Mouse (Mus musculus): Measurements from ENCODE around the gene Trappc6a. TPM values are rescaled to one million over a fixed set of nuclear protein-coding genes. Genes with fewer than 3 reads are reported as not detected.

Trappc6a gene
- polyA plus RNA-seq (2015; fragmentation: Nextera tagmentation; extraction: Ambion mirVana) = 89.5 and 101 TPM in 2 replicates

- H3K9me3 ChIP-seq (replicated peaks) = no peaks in the 10 kb centered on the region
- H3K4me2 ChIP-seq (replicated peaks) = peak within 1 kb of the TSS; percentile 98
- under 1% methylated on average over 56 of the region's 56 CpGs for WGBS
- H3K4me3 ChIP-seq (replicated peaks) = peak within 1 kb of the TSS; percentile 88
- H3K36me3 ChIP-seq = no peaks in the 10 kb centered on the region
- H3K4me1 ChIP-seq = peaks cover 22% of the 10 kb centered on the region
- ATAC-seq (ENCODE audit: insufficient number of reproducible peaks, low FRiP score, low TSS enrichment, low read depth) = peak; percentile 91
- no peaks in the 10 kb centered on the region for H3K27me3 ChIP-seq
- H3K27ac ChIP-seq (replicated peaks) = peak within 1 kb of the TSS; percentile 85
- H3K9ac ChIP-seq = peak within 1 kb of the TSS; percentile 75
Measured at GRCm38 (mm10) chr7:19508150-19508923, at the start of gene Trappc6a, which contains the start of gene Bloc1s3. Trappc6a (plus strand) TSS chr7:19508395. Bloc1s3 (minus strand) TSS chr7:19508367.

- Histone ChIP-seq H3K36me3 (peaks cover 14% of the 10 kb centered on the region), H3K27ac (replicated peaks) (peak within 1 kb of the TSS; percentile 80), H3K4me3 (replicated peaks) (peak within 1 kb of the TSS; percentile 85), H3K4me2 (replicated peaks) (peak within 1 kb of the TSS; percentile 93), H3K9ac (peak within 1 kb of the TSS; percentile 89), H3K9me3 (replicated peaks) (no peaks in the 10 kb centered on the region), H3K27me3 (no peaks in the 10 kb centered on the region), H3K4me1 (peaks cover 33% of the 10 kb centered on the region)
- WGBS = under 1% methylated on average over 22 of the region's 42 CpGs
- peak; percentile 87 for ATAC-seq (ENCODE audit: insufficient number of reproducible peaks, low FRiP score, low TSS enrichment, low read depth)
Measured at GRCm38 (mm10) chr7:19458591-19459111, 49.5 kb upstream of the Trappc6a start, which contains the start of gene Mark4. Mark4 (minus strand) TSS chr7:19458821.

GRCm38 (mm10) chr7:19459144-19459870 lies 48.9 kb upstream of the Trappc6a start:
- H3K9me3 ChIP-seq (replicated peaks) = no peaks in the 10 kb centered on the region
- peaks cover 9% of the 10 kb centered on the region for H3K36me3 ChIP-seq
- peak overlapping the region; percentile 93 for H3K4me2 ChIP-seq (replicated peaks)
- ATAC-seq (ENCODE audit: insufficient number of reproducible peaks, low FRiP score, low TSS enrichment, low read depth) = no peak
- peak overlapping the region; percentile 80 for H3K27ac ChIP-seq (replicated peaks)
- H3K9ac ChIP-seq = peak overlapping the region; percentile 26; the same call in 1 of the 2 replicates
- H3K4me1 ChIP-seq = peaks cover 36% of the 10 kb centered on the region
- 10% methylated on average over 6 of the region's 6 CpGs for WGBS
- peak overlapping the region; percentile 85 for H3K4me3 ChIP-seq (replicated peaks)
- no peaks in the 10 kb centered on the region for H3K27me3 ChIP-seq

GRCm38 (mm10) chr7:19460500-19460899 lies 47.7 kb upstream of the Trappc6a start:
- no peak overlapping the region for H3K27ac ChIP-seq (replicated peaks)
- H3K9ac ChIP-seq = no peak overlapping the region
- peaks cover 46% of the 10 kb centered on the region for H3K4me1 ChIP-seq
- no peaks in the 10 kb centered on the region for H3K9me3 ChIP-seq (replicated peaks)
- no peaks in the 10 kb centered on the region for H3K27me3 ChIP-seq
- ATAC-seq (ENCODE audit: insufficient number of reproducible peaks, low FRiP score, low TSS enrichment, low read depth) = no peak
- no peak overlapping the region for H3K4me3 ChIP-seq (replicated peaks)
- no peak overlapping the region for H3K4me2 ChIP-seq (replicated peaks)
- peaks cover 6% of the 10 kb centered on the region for H3K36me3 ChIP-seq
- WGBS = 59% methylated on average over 1 of the region's 1 CpGs

- H3K9me3 ChIP-seq (replicated peaks) = no peaks in the 10 kb centered on the region
- H3K4me2 ChIP-seq (replicated peaks) = 0 out of 2 replicates have a peak overlapping the region, but pooled peaks have one; percentile 24
- H3K27me3 ChIP-seq = 0 out of 2 replicates have a peak, but pooled peaks cover 4% of the 10 kb centered on the region
- H3K27ac ChIP-seq (replicated peaks) = no peak overlapping the region
- no peak overlapping the region for H3K9ac ChIP-seq
- no peak for ATAC-seq (ENCODE audit: insufficient number of reproducible peaks, low FRiP score, low TSS enrichment, low read depth)
- H3K36me3 ChIP-seq = no peaks in the 10 kb centered on the region
- WGBS = 8% methylated on average over 6 of the region's 6 CpGs
- peaks cover 38% of the 10 kb centered on the region for H3K4me1 ChIP-seq
- H3K4me3 ChIP-seq (replicated peaks) = no peak overlapping the region
Measured at GRCm38 (mm10) chr7:19461488-19461887, 46.7 kb upstream of the Trappc6a start.

GRCm38 (mm10) chr7:19462443-19462842 lies 45.8 kb upstream of the Trappc6a start:
- H3K27me3 ChIP-seq = 0 out of 2 replicates have a peak, but pooled peaks cover 12% of the 10 kb centered on the region
- H3K4me3 ChIP-seq (replicated peaks) = no peak overlapping the region
- no peak for ATAC-seq (ENCODE audit: insufficient number of reproducible peaks, low FRiP score, low TSS enrichment, low read depth)
- 67% methylated on average over 4 of the region's 4 CpGs for WGBS
- no peaks in the 10 kb centered on the region for H3K9me3 ChIP-seq (replicated peaks)
- H3K36me3 ChIP-seq = no peaks in the 10 kb centered on the region
- H3K4me1 ChIP-seq = peaks cover 28% of the 10 kb centered on the region
- no peak overlapping the region for H3K9ac ChIP-seq
- no peak overlapping the region for H3K4me2 ChIP-seq (replicated peaks)
- no peak overlapping the region for H3K27ac ChIP-seq (replicated peaks)

GRCm38 (mm10) chr7:19462884-19463381 lies 45.3 kb upstream of the Trappc6a start, which contains the start of gene Exoc3l2:
Exoc3l2 (plus strand) TSS chr7:19463331.
- no peak within 1 kb of the TSS; the same call in 1 of the 2 replicates for H3K4me2 ChIP-seq (replicated peaks)
- H3K4me3 ChIP-seq (replicated peaks) = 0 out of 2 replicates have a peak within 1 kb of the TSS, but pooled peaks have one; percentile 10
- H3K9me3 ChIP-seq (replicated peaks) = no peaks in the 10 kb centered on the region
- 0 out of 2 replicates have a peak, but pooled peaks cover 12% of the 10 kb centered on the region for H3K27me3 ChIP-seq
- no peaks in the 10 kb centered on the region for H3K36me3 ChIP-seq
- H3K9ac ChIP-seq = no peak within 1 kb of the TSS
- H3K4me1 ChIP-seq = peaks cover 25% of the 10 kb centered on the region
- 46% methylated on average over 6 of the region's 6 CpGs for WGBS
- peak within 1 kb of the TSS; percentile 65 for H3K27ac ChIP-seq (replicated peaks)
- no peak for ATAC-seq (ENCODE audit: insufficient number of reproducible peaks, low FRiP score, low TSS enrichment, low read depth)

- Histone ChIP-seq H3K4me1 (peaks cover 25% of the 10 kb centered on the region), H3K36me3 (no peaks in the 10 kb centered on the region), H3K9me3 (replicated peaks) (no peaks in the 10 kb centered on the region), H3K27me3 (peaks cover 24% of the 10 kb centered on the region), H3K4me2 (replicated peaks) (peak overlapping the region; percentile 35), H3K27ac (replicated peaks) (peak overlapping the region; percentile 65), H3K9ac (no peak overlapping the region), H3K4me3 (replicated peaks) (peak overlapping the region; percentile 6; the same call in 1 of the 2 replicates)
- WGBS = 6% methylated on average over 22 of the region's 22 CpGs
- no peak; the same call in 1 of the 2 replicates for ATAC-seq (ENCODE audit: insufficient number of reproducible peaks, low FRiP score, low TSS enrichment, low read depth)
Measured at GRCm38 (mm10) chr7:19464367-19465307, 43.6 kb upstream of the Trappc6a start.

GRCm38 (mm10) chr7:19466602-19467145 lies 41.5 kb upstream of the Trappc6a start:
- ATAC-seq (ENCODE audit: insufficient number of reproducible peaks, low FRiP score, low TSS enrichment, low read depth) = no peak
- 54% methylated on average over 5 of the region's 5 CpGs for WGBS
- Histone ChIP-seq H3K9me3 (replicated peaks) (no peaks in the 10 kb centered on the region), H3K27me3 (peaks cover 42% of the 10 kb centered on the region), H3K4me2 (replicated peaks) (no peak overlapping the region), H3K27ac (replicated peaks) (no peak overlapping the region), H3K9ac (no peak overlapping the region), H3K36me3 (no peaks in the 10 kb centered on the region), H3K4me1 (peaks cover 26% of the 10 kb centered on the region), H3K4me3 (replicated peaks) (no peak overlapping the region)

- Histone ChIP-seq H3K9me3 (replicated peaks) (no peaks in the 10 kb centered on the region), H3K4me1 (peaks cover 23% of the 10 kb centered on the region), H3K27ac (replicated peaks) (no peak overlapping the region), H3K4me3 (replicated peaks) (no peak overlapping the region), H3K36me3 (no peaks in the 10 kb centered on the region), H3K4me2 (replicated peaks) (no peak overlapping the region), H3K27me3 (peaks cover 51% of the 10 kb centered on the region), H3K9ac (no peak overlapping the region)
- no peak for ATAC-seq (ENCODE audit: insufficient number of reproducible peaks, low FRiP score, low TSS enrichment, low read depth)
- WGBS = 37% methylated on average over 6 of the region's 6 CpGs
Measured at GRCm38 (mm10) chr7:19467638-19468037, 40.6 kb upstream of the Trappc6a start.

Measured in embryonic facial prominence, embryonic 15.5 days (tissue).